24 mouse cellular contexts compared by ENCODE assay signal in the genomic region with DNA sequence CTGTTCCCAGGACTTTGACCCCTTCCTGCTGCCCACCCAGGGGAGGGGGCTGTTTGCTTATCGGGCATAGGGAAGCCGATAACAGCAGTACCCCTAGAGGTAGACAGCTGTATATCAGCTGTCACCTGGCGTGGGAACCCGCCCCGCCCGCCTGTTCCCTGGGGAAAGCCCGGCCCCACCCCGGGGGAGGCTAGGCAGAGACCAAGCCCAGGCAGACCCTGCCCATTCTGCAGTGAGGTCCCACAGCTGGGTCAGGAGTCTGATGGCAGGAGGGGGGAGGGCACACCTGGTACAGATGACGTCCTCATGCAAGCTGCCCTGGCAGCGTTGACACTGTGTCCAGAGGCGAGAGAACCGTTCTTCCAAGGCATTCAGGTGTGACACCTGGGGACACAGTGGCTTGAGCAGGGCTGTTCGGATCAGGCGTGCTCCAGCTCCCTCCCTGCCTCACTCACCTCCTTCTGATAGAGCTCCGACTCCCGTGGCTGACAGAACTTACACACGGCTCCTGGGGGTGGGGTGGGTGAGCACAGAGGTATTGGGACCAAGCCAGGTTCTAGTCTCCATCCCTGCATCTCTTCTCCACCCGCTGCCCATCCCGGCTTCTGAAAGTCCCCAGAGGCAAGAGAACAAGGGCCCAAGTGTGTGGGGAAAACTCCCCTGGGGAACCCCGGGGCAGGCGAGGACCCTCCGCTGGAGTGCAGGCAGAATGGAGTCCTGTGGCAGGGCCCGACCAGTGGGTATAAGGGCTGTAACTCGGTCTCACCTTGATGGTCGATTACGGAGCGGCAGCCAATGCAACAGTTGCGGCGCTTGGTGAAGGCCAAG. TPM values are rescaled to one million over a fixed set of nuclear protein-coding genes. Genes with fewer than 3 reads are reported as not detected.
A peak's percentile ranks its signal among the peaks of the same experiment; 100 is the strongest.
DNase-seq lines count a peak whose midpoint lies in the region; ATAC-seq and TF ChIP-seq lines count a peak whose summit lies in the region.
"Had no signal": no experiment of that assay in that cellular context is flagged by ENCODE, and none has a peak within 500 bp of the region (broad histone marks: within the 10 kb centered on the region; RNA-seq: fewer than 3 reads in every experiment).

No protein-coding gene starts in this region.

- no peak overlapping the region for H3K4me2 ChIP-seq in embryonic facial prominence, embryonic 12.5 days (replicated peaks)
- H3K4me2 ChIP-seq in stomach, embryonic 14.5 days (replicated peaks; ENCODE audit: low read depth, low read length), result no peak overlapping the region
- no peak overlapping the region for H3K4me2 ChIP-seq in stomach, postnatal 0 days (replicated peaks; ENCODE audit: low read depth)
- no peak overlapping the region for H3K4me2 ChIP-seq in intestine, embryonic 15.5 days (replicated peaks)
- H3K4me2 ChIP-seq: hindbrain, embryonic 15.5 days; kidney, embryonic 15.5 days; limb, embryonic 12.5 days; liver, embryonic 12.5 days; midbrain, embryonic 12.5 days had no signal

- no peaks in the 10 kb centered on the region for H3K9me3 ChIP-seq in embryonic facial prominence, embryonic 12.5 days
- no peaks in the 10 kb centered on the region for H3K9me3 ChIP-seq in embryonic facial prominence, embryonic 10.5 days
- H3K9me3 ChIP-seq in stomach, embryonic 14.5 days (ENCODE audit: control insufficient read depth, low read depth, low read length), result no peaks in the 10 kb centered on the region
- H3K9me3 ChIP-seq in stomach, postnatal 0 days (ENCODE audit: control insufficient read depth, low read length), result no peaks in the 10 kb centered on the region
- H3K9me3 ChIP-seq in intestine, embryonic 15.5 days, result no peaks in the 10 kb centered on the region
- H3K9me3 ChIP-seq: heart, embryonic 10.5 days; hindbrain, embryonic 15.5 days; kidney, embryonic 15.5 days; limb, embryonic 12.5 days; liver, embryonic 12.5 days; midbrain, embryonic 12.5 days had no signal

- peaks cover 14% of the 10 kb centered on the region for H3K27me3 ChIP-seq in embryonic facial prominence, embryonic 12.5 days
- peaks cover 18% of the 10 kb centered on the region for H3K27me3 ChIP-seq in embryonic facial prominence, embryonic 10.5 days (replicated peaks; ENCODE audit: low read depth, poor library complexity, severe bottlenecking)
- no peaks in the 10 kb centered on the region for H3K27me3 ChIP-seq in stomach, embryonic 14.5 days (ENCODE audit: control insufficient read depth, insufficient read depth, low read length)
- H3K27me3 ChIP-seq in stomach, postnatal 0 days (ENCODE audit: control insufficient read depth, insufficient read depth, low read length), result no peaks in the 10 kb centered on the region
- H3K27me3 ChIP-seq in intestine, embryonic 15.5 days (replicated peaks), result no peaks in the 10 kb centered on the region; the same call in 1 of the 2 replicates
- no peaks in the 10 kb centered on the region for H3K27me3 ChIP-seq in kidney, adult 2 months (replicated peaks; ENCODE audit: control insufficient read depth, insufficient read depth, low read length)

- TF ChIP-seq POLR2A in kidney, adult 2 months (IDR thresholded peaks at IDR 0.05; ENCODE audit: low read depth, low read length), result no peak

- no peak for TF ChIP-seq CTCF in stomach, postnatal 0 days (IDR thresholded peaks at IDR 0.05; ENCODE audit: low read depth)
- TF ChIP-seq CTCF in kidney, adult 2 months (conservative IDR thresholded peaks at IDR 0.05; ENCODE audit: insufficient read depth, insufficient read length, low read depth, low read length), result no peak

- peaks cover 59% of the 10 kb centered on the region for H3K36me3 ChIP-seq in embryonic facial prominence, embryonic 12.5 days
- peaks cover 62% of the 10 kb centered on the region for H3K36me3 ChIP-seq in embryonic facial prominence, embryonic 10.5 days (replicated peaks)
- H3K36me3 ChIP-seq in stomach, embryonic 14.5 days (ENCODE audit: control insufficient read depth, insufficient read depth, low read length), result peaks cover 23% of the 10 kb centered on the region
- 0 out of 2 replicates have a peak, but pooled peaks cover 3% of the 10 kb centered on the region for H3K36me3 ChIP-seq in stomach, postnatal 0 days (ENCODE audit: control insufficient read depth, insufficient read depth, low read length)
- peaks cover 36% of the 10 kb centered on the region for H3K36me3 ChIP-seq in intestine, embryonic 15.5 days
- no peaks in the 10 kb centered on the region for H3K36me3 ChIP-seq in kidney, adult 2 months (ENCODE audit: control insufficient read depth, insufficient read depth, low read length)
- H3K36me3 ChIP-seq: hindbrain, embryonic 15.5 days had no signal

- TF ChIP-seq EP300 in stomach, postnatal 0 days (optimal IDR thresholded peaks at IDR 0.05), result no peak

- no peak overlapping the region for H3K27ac ChIP-seq in embryonic facial prominence, embryonic 12.5 days
- no peak overlapping the region for H3K27ac ChIP-seq in embryonic facial prominence, embryonic 10.5 days (replicated peaks)
- no peak overlapping the region for H3K27ac ChIP-seq in stomach, embryonic 14.5 days (ENCODE audit: low read length)
- no peak overlapping the region for H3K27ac ChIP-seq in stomach, postnatal 0 days (replicated peaks)
- H3K27ac ChIP-seq in intestine, embryonic 15.5 days, result no peak overlapping the region
- H3K27ac ChIP-seq in kidney, adult 2 months (ENCODE audit: insufficient read depth, low read depth, low read length), result no peak overlapping the region
- H3K27ac ChIP-seq: heart, embryonic 10.5 days; hindbrain, embryonic 15.5 days; kidney, embryonic 15.5 days; limb, embryonic 12.5 days; liver, embryonic 12.5 days; midbrain, embryonic 12.5 days had no signal

- 0 out of 2 replicates have a peak overlapping the region, but pooled peaks have one; percentile 24 for H3K9ac ChIP-seq in embryonic facial prominence, embryonic 12.5 days
- no peak overlapping the region for H3K9ac ChIP-seq in stomach, embryonic 14.5 days (replicated peaks; ENCODE audit: low read depth, low read length)
- no peak overlapping the region for H3K9ac ChIP-seq in stomach, postnatal 0 days (ENCODE audit: low read length)
- H3K9ac ChIP-seq in intestine, embryonic 15.5 days, result no peak overlapping the region
- H3K9ac ChIP-seq: forebrain, postnatal 0 days; hindbrain, embryonic 15.5 days; kidney, embryonic 15.5 days; limb, embryonic 12.5 days; liver, embryonic 12.5 days; midbrain, embryonic 12.5 days had no signal

- H3K4me3 ChIP-seq in embryonic facial prominence, embryonic 12.5 days, result no peak overlapping the region
- no peak overlapping the region for H3K4me3 ChIP-seq in embryonic facial prominence, embryonic 10.5 days
- no peak overlapping the region for H3K4me3 ChIP-seq in stomach, embryonic 14.5 days (ENCODE audit: low read depth, low read length)
- no peak overlapping the region for H3K4me3 ChIP-seq in stomach, postnatal 0 days (ENCODE audit: low read depth, low read length)
- H3K4me3 ChIP-seq in intestine, embryonic 15.5 days (replicated peaks), result no peak overlapping the region
- no peak overlapping the region for H3K4me3 ChIP-seq in kidney, adult 2 months (ENCODE audit: insufficient read depth, low read depth, low read length)
- H3K4me3 ChIP-seq: heart, embryonic 10.5 days; hindbrain, embryonic 15.5 days; kidney, embryonic 15.5 days; limb, embryonic 12.5 days; liver, embryonic 12.5 days; midbrain, embryonic 12.5 days had no signal

- no peak for DNase-seq in embryonic facial prominence, embryonic 10.5 days (ENCODE audit: low spot score)
- no peak for DNase-seq in stomach, postnatal 0 days (ENCODE audit: low spot score)
- no peak for DNase-seq in kidney, adult 2 months
- no peak for DNase-seq in ovary, postnatal 14 days (ENCODE audit: low spot score)
- DNase-seq: adrenal gland, postnatal 10 days; cerebellum, adult 8-10 months; forebrain, postnatal 0 days; gastrocnemius, postnatal 25 days; kidney, postnatal 4 days; lung, adult 2 months; lung, postnatal 14 days; right cerebral cortex, postnatal 14 days; thymus, postnatal 4 days had no signal

- no peak for ATAC-seq in embryonic facial prominence, embryonic 12.5 days (ENCODE audit: insufficient number of reproducible peaks, insufficient read depth, low FRiP score, low TSS enrichment)
- ATAC-seq in stomach, embryonic 14.5 days (ENCODE audit: insufficient number of reproducible peaks, insufficient read depth, low FRiP score, low read depth), result 0 out of 2 replicates have a peak, but pooled peaks have one; percentile 19
- ATAC-seq in stomach, postnatal 0 days (ENCODE audit: low FRiP score, low TSS enrichment), result no peak
- ATAC-seq in intestine, embryonic 15.5 days, result peak; percentile 44
- ATAC-seq: forebrain, postnatal 0 days; liver, embryonic 12.5 days had no signal

- no peaks in the 10 kb centered on the region for H3K4me1 ChIP-seq in embryonic facial prominence, embryonic 12.5 days
- peaks cover 2% of the 10 kb centered on the region for H3K4me1 ChIP-seq in embryonic facial prominence, embryonic 10.5 days
- no peaks in the 10 kb centered on the region for H3K4me1 ChIP-seq in stomach, embryonic 14.5 days (ENCODE audit: control insufficient read depth, insufficient read depth, low read length)
- H3K4me1 ChIP-seq in stomach, postnatal 0 days (replicated peaks; ENCODE audit: control insufficient read depth, insufficient read depth), result no peaks in the 10 kb centered on the region
- no peaks in the 10 kb centered on the region; the same call in 1 of the 2 replicates for H3K4me1 ChIP-seq in intestine, embryonic 15.5 days (replicated peaks)
- H3K4me1 ChIP-seq in kidney, adult 2 months (ENCODE audit: control insufficient read depth, insufficient read depth, low read length), result no peaks in the 10 kb centered on the region
- H3K4me1 ChIP-seq: limb, embryonic 12.5 days had no signal

- 83% methylated on average over 29 of the region's 29 CpGs for WGBS in embryonic facial prominence, embryonic 12.5 days
- 88% methylated on average over 29 of the region's 29 CpGs for WGBS in embryonic facial prominence, embryonic 10.5 days
- WGBS in stomach, embryonic 14.5 days, result 77% methylated on average over 29 of the region's 29 CpGs
- 70% methylated on average over 29 of the region's 29 CpGs for WGBS in stomach, postnatal 0 days
- WGBS in intestine, embryonic 15.5 days, result 72% methylated on average over 29 of the region's 29 CpGs
- WGBS in kidney, adult 2 months, result 77% methylated on average over 29 of the region's 29 CpGs

RNA-seq across cellular contexts. Expression of gene Spib, which starts 1.3 kb away (rescaled TPM):
- 0.10 TPM in 1 of 2 replicates, not detected in the other for polyA plus RNA-seq in embryonic facial prominence, embryonic 12.5 days (2016; fragmentation: Nextera tagmentation; extraction: Ambion mirVana)
- polyA plus RNA-seq in embryonic facial prominence, embryonic 10.5 days (2016; fragmentation: Nextera tagmentation; extraction: Ambion mirVana), result not detected in 2 replicates
- polyA plus RNA-seq in stomach, embryonic 14.5 days (2014; fragmentation: Nextera tagmentation; extraction: Ambion mirVana), result not detected in 2 replicates
- 0.13 and 0.22 TPM in 2 replicates for polyA plus RNA-seq in stomach, postnatal 0 days (2015; fragmentation: Nextera tagmentation; extraction: Ambion mirVana)
- 0.25 and 0.43 TPM in 2 replicates for polyA plus RNA-seq in intestine, embryonic 15.5 days (2015; fragmentation: Nextera tagmentation; extraction: Ambion mirVana)
- 0.88 and 8.3 TPM in 2 replicates for polyA plus RNA-seq in kidney, adult 2 months (2012; rRNA removed)
- polyA plus RNA-seq: embryonic facial prominence, embryonic 11.5 days; forebrain, postnatal 0 days; hindbrain, embryonic 15.5 days; liver, embryonic 12.5 days; midbrain, embryonic 12.5 days had no signal

RNA-seq across cellular contexts. Expression of gene Mybpc2, which starts 8.7 kb away (rescaled TPM):
- polyA plus RNA-seq in embryonic facial prominence, embryonic 12.5 days (2016; fragmentation: Nextera tagmentation; extraction: Ambion mirVana), result 0.06 TPM in 2 replicates
- 0.04 and 0.08 TPM in 2 replicates for polyA plus RNA-seq in embryonic facial prominence, embryonic 10.5 days (2016; fragmentation: Nextera tagmentation; extraction: Ambion mirVana)
- 0.39 and 0.43 TPM in 2 replicates for polyA plus RNA-seq in stomach, embryonic 14.5 days (2014; fragmentation: Nextera tagmentation; extraction: Ambion mirVana)
- polyA plus RNA-seq in stomach, postnatal 0 days (2015; fragmentation: Nextera tagmentation; extraction: Ambion mirVana), result 0.21 and 0.32 TPM in 2 replicates
- 0.14 and 0.36 TPM in 2 replicates for polyA plus RNA-seq in intestine, embryonic 15.5 days (2015; fragmentation: Nextera tagmentation; extraction: Ambion mirVana)
- polyA plus RNA-seq in kidney, adult 2 months (2012; rRNA removed), result 0.12 and 6.4 TPM in 2 replicates
- polyA plus RNA-seq: embryonic facial prominence, embryonic 11.5 days; forebrain, embryonic 11.5 days; liver, embryonic 12.5 days had no signal

RNA-seq across cellular contexts. Expression of gene Pold1, which starts 15.5 kb away (rescaled TPM):
- polyA plus RNA-seq in embryonic facial prominence, embryonic 12.5 days (2016; fragmentation: Nextera tagmentation; extraction: Ambion mirVana), result 125 and 130 TPM in 2 replicates
- 164 and 171 TPM in 2 replicates for polyA plus RNA-seq in embryonic facial prominence, embryonic 10.5 days (2016; fragmentation: Nextera tagmentation; extraction: Ambion mirVana)
- 54.3 and 56.6 TPM in 2 replicates for polyA plus RNA-seq in stomach, embryonic 14.5 days (2014; fragmentation: Nextera tagmentation; extraction: Ambion mirVana)
- 18.7 and 18.9 TPM in 2 replicates for polyA plus RNA-seq in stomach, postnatal 0 days (2015; fragmentation: Nextera tagmentation; extraction: Ambion mirVana)
- 72.0 and 76.0 TPM in 2 replicates for polyA plus RNA-seq in intestine, embryonic 15.5 days (2015; fragmentation: Nextera tagmentation; extraction: Ambion mirVana)
- 12.7 and 14.2 TPM in 2 replicates for polyA plus RNA-seq in kidney, adult 2 months (2012; rRNA removed)

RNA-seq across cellular contexts. Expression of gene Nr1h2, which starts 20.6 kb away (rescaled TPM):
- 68.1 and 68.6 TPM in 2 replicates for polyA plus RNA-seq in embryonic facial prominence, embryonic 12.5 days (2016; fragmentation: Nextera tagmentation; extraction: Ambion mirVana)
- polyA plus RNA-seq in embryonic facial prominence, embryonic 10.5 days (2016; fragmentation: Nextera tagmentation; extraction: Ambion mirVana), result 75.0 and 77.6 TPM in 2 replicates
- polyA plus RNA-seq in stomach, embryonic 14.5 days (2014; fragmentation: Nextera tagmentation; extraction: Ambion mirVana), result 63.2 and 66.7 TPM in 2 replicates
- 56.5 and 59.7 TPM in 2 replicates for polyA plus RNA-seq in stomach, postnatal 0 days (2015; fragmentation: Nextera tagmentation; extraction: Ambion mirVana)
- 66.3 and 69.5 TPM in 2 replicates for polyA plus RNA-seq in intestine, embryonic 15.5 days (2015; fragmentation: Nextera tagmentation; extraction: Ambion mirVana)
- 136 and 159 TPM in 2 replicates for polyA plus RNA-seq in kidney, adult 2 months (2012; rRNA removed)

RNA-seq across cellular contexts. Expression of gene Fam71e1, which starts 36.8 kb away (rescaled TPM):
- 20.2 and 22.5 TPM in 2 replicates for polyA plus RNA-seq in embryonic facial prominence, embryonic 12.5 days (2016; fragmentation: Nextera tagmentation; extraction: Ambion mirVana)
- 13.5 and 14.4 TPM in 2 replicates for polyA plus RNA-seq in embryonic facial prominence, embryonic 10.5 days (2016; fragmentation: Nextera tagmentation; extraction: Ambion mirVana)
- polyA plus RNA-seq in stomach, embryonic 14.5 days (2014; fragmentation: Nextera tagmentation; extraction: Ambion mirVana), result 11.6 and 17.9 TPM in 2 replicates
- polyA plus RNA-seq in stomach, postnatal 0 days (2015; fragmentation: Nextera tagmentation; extraction: Ambion mirVana), result 5.9 and 8.3 TPM in 2 replicates
- 6.5 and 9.2 TPM in 2 replicates for polyA plus RNA-seq in intestine, embryonic 15.5 days (2015; fragmentation: Nextera tagmentation; extraction: Ambion mirVana)
- polyA plus RNA-seq in kidney, adult 2 months (2012; rRNA removed), result 12.2 and 18.6 TPM in 2 replicates

Comparison
In these comparisons a context has a peak if more than half of its experiments do, and no peak if none do; other contexts are left out.
1. ATAC-seq: peak in stomach, embryonic 14.5 days (single experiment) and intestine, embryonic 15.5 days (single experiment); none in embryonic facial prominence, embryonic 12.5 days (single experiment) and stomach, postnatal 0 days (single experiment).